Mouse (Mus musculus) ZHBTc4 (cell line): ENCODE measurements around the gene Zfp185.
A peak's percentile ranks its signal among the peaks of the same experiment; 100 is the strongest.
"Not testable (repeated sequence)": the region's sequence is repeated elsewhere in the genome, so short reads cannot be mapped to it uniquely, and the experiment has no call there.

ENCODE experiments used
- DNase-seq: peaks from one replicate; pipeline ENCODE4 v3.0.0-alpha.2; 2011; ENCODE audit warnings: low read depth, low spot score

The Zfp185 gene

DNA sequence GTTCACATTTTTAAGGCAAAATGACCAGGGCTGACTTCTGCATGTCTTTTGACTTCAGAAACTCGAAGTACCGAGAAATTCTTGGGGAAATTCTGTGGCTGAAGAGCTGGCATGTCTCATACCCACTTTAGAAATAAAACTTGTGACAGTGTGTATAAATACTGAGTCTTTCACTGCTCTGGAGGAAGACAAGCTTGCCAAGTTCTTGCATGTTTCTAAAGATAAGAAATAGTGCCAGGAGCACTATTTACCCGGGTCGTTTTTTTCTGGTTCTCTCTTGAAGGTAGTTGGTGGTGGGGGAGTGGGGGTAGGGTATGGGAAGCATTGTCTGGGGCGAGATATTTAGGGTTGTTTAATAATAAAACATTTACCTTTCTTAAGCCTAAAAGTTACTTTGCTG, 75.2 kb downstream of the Zfp185 start:
- no peak for DNase-seq

- peak; percentile 11 for DNase-seq
These were observed 76.6 kb downstream of the Zfp185 start for GRCm38 (mm10) chrX:73063512-73064414.

DNA sequence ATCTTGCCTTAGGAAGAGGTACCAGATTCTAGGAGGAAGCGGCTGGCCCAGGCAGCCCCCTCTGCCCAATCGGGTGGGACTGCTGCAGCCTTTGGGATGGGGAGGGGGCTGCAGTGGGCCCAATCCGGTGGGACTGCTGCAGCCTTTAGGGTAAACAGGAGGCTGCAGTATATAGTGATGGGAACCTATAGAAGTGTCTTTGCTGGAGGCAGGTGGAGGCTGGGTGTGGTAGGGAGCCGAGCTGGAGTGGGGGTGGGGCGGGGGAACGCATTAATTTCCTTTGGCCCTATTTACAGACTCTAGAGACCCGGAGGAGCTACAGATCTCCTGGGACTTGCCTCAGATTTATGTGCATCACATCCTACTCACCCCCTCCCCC, 77.3 kb downstream of the Zfp185 start, which contains the start of gene Pnma3:
Pnma3 (plus strand) TSS at position 373 of the 379 bp plus-strand sequence.
- DNase-seq: no peak

- not testable (repeated sequence) for DNase-seq
These were observed 79.7 kb downstream of the Zfp185 start for GRCm38 (mm10) chrX:73066765-73067312.
